Mouse (Mus musculus) T-helper 1 cell (primary cell): Measurements from ENCODE around the gene Mcidas.
"Not testable (repeated sequence)": the region's sequence is repeated elsewhere in the genome, so short reads cannot be mapped to it uniquely, and the experiment has no call there.

Experiments
- in situ Hi-C: fragments of 300-600 bp; cut with MboI, MseI; formaldehyde crosslinking; loops from one replicate; pipeline ENCODE4 v1.15.1; 2025; ENCODE audit warnings: high pct_unique_total_duplicates

Gene Mcidas

DNA sequence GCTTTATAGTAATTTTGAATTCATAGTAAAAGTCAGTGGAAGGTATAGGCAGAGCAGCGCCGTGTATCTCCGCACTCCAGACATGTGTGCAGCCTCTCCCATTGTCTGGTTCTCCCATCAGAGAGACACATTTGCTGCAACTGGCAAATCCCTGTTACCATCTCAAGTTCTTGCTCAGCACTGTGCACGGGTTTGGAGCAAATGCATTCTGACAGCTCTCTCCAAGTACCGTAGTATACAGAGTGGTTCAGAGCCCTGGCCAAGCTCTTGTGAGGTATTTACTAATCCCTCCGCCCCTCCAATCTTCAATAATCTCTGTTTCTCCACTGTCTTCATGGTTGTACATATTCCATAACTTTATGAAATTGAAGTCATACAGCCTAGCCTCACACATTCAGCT lies 19.0 kb downstream of the Mcidas start:
- in situ Hi-C loops, result no loop called here

DNA sequence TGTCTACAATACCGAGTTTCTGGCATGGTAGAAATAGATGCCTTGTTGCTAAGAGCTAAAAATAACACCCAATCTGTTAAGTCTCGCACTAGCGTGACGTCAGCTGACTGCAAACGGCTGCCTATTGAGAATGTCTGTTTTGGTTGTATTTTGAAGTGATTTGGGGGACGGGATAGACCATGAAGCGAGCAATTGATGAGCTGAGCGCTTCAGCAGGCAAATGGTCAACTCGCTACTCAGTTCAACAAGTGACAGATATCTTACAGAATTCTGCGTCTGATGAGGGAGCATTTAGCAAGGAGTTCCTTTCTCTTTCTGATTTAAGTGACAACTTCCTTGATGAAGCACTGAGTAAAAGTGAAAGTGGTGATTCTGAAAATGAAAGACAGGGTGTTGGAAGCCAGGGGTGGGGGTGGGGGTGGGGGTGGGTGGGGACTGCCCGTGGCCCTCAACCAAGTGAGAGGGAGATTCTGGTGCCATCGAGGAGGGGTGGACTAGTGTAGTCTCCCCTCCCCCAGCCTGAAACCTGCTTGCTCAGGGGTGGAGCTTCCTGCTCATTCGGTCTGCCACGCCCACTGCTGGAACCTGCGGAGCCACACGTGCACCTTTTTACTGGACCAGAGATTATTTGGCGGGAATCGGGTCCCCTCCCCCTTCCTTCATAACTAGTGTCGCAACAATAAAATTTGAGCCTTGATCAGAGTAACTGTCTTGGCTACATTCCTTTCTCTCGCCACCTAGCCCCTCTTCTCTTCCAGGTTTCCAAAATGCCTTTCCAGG lies 19.7 kb downstream of the Mcidas start:
- in situ Hi-C loops, result not testable (repeated sequence)

DNA sequence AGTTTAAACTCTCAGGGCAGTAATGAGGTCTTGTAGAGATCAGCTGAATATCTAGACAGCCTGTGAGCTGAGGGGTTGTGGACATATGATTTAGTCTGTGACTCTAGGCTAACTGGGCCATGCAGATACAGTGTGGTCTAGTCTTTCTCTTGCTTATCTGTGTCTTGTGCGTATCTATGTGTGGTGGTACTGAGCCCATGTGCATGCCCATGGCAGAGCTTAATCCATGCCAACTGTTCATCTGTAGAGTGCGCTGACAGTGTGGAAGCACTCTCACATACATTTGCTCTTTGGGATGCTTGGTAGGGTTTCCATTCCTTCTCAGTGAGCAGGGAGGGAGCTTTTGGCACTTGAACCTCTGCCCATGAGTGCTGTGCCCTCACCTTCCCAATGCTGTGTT lies 27.9 kb downstream of the Mcidas start:
- in situ Hi-C loops, result loop anchor here (10.0 kb wide), 1 partner anchor 1457 kb away; no protein-coding TSS in a partner anchor

DNA sequence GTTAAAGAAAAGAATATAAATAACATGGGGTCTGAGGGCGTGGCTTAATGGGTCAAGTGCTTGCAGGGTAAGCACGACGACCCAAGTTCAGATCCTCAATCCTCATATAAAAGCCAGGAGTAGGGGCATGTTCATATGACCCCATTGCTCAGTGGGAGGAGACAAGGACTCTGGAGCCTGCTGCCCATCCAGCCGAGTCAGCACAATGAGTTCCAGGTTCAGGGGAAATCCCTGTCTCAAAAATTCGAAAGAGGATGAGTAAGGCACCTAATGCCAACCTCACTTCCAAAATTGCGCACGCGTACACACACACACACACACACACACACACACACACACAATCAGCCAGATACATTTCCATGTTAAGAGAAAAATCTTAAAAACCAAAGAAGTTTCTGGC lies 28.8 kb downstream of the Mcidas start:
- in situ Hi-C loops, result loop anchor here (10.0 kb wide), 1 partner anchor 1458 kb away; no protein-coding TSS in a partner anchor

DNA sequence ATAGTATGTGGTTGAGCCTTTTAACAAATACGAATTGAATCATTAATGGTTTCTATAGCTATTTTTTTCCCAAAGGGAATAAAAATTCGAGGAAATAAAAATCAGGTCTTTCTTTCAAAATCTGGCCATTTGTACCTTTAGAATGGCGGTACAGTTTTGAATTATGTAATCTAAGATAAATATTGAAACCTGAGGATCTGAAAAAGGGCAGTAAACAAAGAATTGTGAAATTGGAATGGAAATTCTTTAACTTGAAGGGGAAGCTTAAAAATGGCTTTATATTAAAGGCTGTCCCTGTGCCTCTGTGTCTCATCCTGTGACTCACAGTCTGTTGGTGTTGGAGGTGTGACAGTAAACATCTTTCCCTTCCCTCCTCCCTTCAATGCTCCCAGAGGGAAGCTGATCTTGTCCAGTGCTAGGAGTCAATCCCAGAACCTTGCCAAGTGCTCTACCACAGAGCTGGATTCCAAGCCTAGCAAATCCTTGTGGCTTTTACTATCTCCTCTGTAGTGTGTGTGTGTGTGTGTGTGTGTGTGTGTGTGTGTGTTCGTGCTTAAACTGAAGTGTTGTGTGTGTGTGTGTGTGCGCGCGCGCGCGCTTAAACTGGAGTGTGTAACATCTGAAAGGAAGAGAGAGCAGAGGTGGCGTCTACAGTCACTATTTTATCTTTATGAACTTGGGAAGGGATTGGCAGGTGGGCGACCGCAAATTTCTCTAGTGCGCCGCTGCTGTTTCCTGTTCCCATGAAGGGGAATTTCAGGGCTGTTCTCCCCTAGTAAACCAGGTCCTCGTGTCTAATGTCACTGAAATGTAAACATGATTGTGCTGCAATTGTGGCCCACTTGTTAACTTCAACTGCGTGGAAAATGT lies 29.9 kb downstream of the Mcidas start:
- in situ Hi-C loops, result loop anchor here (10.0 kb wide), 1 partner anchor 1459 kb away; no protein-coding TSS in a partner anchor

DNA sequence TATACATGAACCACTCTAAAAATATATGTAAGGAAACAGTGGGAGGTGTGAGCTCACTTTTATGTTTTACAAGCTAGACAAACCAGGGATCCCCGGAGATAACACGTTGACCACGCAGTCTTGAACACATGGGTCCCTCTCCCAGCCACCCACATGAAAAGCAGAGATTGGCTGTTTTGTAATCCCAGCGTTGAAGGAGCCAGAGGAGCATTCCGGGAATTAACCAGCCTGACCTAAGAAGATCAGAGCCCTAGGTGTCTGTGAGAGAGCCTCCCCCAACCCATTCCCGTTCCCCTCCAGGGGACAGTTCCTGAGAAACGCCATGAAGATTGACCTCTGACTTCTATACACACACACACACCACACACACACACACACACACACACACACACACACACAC lies 37.7 kb downstream of the Mcidas start:
- in situ Hi-C loops, result loop anchor here (5.0 to 10.0 kb wide), 2 partner anchors 34 to 97 kb away; no protein-coding TSS in a partner anchor

DNA sequence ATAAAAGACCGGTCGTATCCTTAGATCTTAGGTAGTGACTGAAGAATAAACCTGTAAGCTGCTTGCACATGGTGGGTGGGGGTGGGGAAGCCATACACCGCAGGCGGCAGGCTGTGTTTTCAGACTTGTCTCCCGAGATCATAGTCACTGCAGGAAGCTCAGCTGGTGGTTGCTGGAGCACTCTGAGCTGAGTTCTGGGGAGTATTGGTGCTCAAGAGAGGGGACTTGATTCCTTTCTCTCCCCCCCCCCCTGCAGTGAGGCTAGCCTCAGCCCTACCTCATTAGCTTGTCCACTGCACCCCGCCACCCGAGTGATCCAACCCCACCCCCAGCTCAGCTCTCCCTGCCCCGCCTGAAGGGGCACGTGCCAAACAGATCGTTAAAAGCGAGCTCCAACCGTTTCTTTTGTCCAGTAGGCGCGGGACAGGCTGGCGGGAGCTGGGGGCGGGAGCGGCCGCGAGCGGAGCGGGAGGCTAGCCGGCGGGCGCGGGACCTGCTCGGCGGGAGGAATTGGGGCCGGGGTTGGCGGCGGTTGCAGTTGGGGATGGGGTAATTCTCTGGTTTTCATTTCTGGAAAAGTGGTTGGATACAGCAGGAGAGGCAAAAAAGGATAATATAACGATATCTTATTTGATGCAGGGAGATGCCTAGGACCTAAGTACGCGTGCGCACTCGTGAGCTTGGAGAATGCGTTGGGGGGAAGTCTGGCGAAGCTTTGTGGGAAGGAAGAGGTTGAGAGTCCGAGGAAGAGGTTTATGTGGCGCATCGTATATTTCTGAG lies 38.3 kb downstream of the Mcidas start:
- in situ Hi-C loops, result loop anchor here (5.0 to 10.0 kb wide), 2 partner anchors 35 to 97 kb away; no protein-coding TSS in a partner anchor

DNA sequence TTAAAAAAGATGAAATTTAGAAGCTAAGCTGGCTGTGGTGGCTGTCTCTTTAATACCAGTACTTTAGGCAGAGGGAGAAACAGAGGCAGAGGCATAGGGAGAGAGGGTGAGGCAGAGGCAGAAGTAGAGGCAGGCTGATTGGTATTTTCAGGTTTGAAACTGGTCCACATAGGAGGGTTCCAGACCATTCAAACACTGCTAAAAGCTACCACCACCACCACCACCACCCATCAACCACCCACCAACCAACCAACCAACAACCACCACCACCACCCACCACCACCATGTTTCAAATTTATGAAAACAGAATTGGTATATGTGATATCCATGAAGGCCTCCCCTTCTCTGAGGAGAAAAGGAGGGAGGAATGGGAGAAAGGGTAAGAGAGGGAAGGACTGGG lies 39.2 kb downstream of the Mcidas start:
- in situ Hi-C loops, result loop anchor here (5.0 to 10.0 kb wide), 2 partner anchors 36 to 98 kb away; no protein-coding TSS in a partner anchor

DNA sequence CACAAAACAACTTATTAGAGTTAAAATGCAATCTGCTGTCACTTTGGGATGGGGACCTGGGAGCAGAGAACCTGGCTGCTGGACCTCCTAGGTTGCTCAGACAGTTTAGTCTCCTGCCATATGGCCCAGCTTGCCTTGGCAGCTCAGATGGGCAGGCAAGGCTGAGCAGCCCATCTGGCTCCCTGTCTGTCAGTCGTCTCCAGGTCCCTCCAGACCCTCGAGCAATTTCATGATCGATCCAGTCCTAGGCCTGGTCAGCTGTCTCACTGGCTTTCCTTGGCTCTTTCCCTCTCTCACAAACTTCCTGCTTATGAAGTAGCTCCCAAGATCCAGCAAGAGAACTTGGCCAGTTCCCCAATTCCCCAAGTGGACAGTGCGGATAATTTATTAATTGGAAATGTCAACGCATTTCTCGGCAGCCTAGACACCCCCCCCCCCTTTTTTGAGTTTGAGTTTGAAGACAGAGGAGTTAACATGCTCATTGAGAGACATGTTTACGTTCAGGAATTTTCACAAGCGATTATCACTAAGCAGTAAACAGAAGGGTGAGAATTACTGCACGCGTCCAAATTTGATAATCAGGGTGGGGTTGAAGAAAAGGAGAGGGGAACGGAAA lies 40.7 kb downstream of the Mcidas start:
- in situ Hi-C loops, result loop anchor here (5.0 to 10.0 kb wide), 2 partner anchors 37 to 100 kb away; no protein-coding TSS in a partner anchor

DNA sequence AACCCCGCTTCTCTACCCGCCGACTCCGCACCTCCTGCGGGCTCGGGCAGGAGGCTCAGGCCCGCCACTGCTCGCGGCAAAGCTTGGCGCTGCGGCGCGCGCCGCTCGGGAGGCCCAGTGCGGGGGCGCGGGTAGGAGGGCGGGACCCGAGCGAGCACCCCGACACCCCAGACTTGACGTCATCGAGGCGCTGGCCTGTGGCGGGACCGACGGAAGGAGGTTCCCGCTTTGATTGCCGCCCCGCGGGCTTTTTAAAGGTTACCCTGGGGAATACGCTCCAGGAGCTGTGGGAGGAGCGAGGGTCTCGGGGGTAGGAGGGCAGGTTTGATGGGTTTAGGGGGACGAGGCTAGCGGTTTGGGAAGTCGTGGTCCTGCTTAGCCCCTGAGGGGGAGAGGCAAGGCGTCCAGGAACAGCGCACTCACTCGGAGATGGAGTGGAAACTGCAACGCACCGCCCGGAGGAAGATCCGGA lies 41.3 kb downstream of the Mcidas start, which contains the start of gene Cdc20b:
Gene Cdc20b, plus strand, starts transcription at position 162 of the 472 bp plus-strand sequence.
- in situ Hi-C loops, result loop anchor here (5.0 to 10.0 kb wide), 3 partner anchors 38 to 363 kb away; no protein-coding TSS in a partner anchor

DNA sequence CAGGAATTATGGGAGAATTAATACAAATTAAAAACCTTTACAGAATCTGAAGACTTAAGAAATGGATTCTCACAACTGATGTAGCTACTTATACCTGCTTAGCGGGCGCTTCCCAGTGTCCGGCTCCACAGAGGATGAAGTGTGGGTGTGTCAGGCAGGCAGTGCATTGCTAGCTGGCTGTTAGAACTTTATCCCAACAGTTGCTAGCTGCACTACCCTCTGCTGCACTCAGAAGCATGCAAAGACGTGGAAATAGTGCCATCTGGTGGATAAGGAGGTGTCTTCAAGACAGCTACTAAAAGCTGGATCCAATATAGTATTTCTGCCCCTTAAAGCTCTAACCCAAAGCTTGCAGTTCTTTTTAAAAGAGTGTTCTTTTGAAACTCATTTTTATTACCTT lies 42.2 kb downstream of the Mcidas start:
- in situ Hi-C loops, result loop anchor here (5.0 to 10.0 kb wide), 2 partner anchors 101 to 364 kb away; no protein-coding TSS in a partner anchor

DNA sequence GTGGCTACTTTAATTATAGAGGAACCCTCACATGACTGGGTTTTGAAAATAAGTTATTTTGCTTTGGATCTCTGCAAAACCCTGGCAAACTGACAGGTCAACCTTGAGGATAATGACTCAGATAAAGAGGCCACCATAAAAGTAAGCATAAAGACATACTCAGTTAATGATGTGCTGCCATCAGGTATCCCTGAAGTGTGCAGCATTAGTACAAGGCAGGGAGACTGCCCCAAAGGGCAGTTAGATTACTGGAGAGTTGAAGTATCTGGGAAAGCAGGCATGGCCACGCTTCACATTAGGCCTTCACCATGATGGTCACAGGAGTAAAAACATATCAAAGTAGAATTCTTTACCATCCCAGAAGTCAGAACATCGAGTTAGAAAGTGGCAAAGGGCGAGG lies 51.2 kb downstream of the Mcidas start:
- in situ Hi-C loops, result loop anchor here (5.0 kb wide), 2 partner anchors 77 to 212 kb away; no protein-coding TSS in a partner anchor

DNA sequence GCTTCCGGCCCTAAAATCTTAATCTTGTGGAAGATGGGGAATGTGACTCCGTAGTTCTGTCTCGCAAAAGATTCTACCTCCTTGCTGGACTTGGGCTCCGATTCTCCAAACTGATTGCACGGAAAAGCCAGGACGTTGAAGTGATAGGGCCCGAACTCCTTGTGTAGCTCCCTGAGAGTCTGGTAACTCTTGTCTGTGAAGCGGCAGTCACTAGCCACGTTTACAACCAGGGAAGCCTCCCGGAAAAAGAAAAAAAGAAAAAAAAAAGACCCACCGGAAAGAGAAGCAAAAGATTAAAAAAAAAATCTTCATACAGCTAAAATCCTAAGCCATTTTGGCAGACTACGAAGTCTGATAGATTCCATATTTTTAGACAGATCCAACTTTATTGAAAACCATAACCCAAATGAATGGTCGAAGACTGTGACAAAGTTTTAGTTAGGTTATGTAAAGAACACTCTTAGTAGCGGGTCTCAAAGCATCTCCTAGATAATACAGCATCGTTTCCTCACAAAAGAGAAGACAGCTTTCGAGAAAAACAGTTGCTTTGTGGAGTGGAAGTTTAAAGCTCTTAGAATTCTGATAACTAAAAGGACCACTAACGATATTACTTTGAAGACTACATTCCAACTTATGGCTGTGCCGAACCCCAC lies 51.9 kb downstream of the Mcidas start:
- in situ Hi-C loops, result loop anchor here (5.0 kb wide), 2 partner anchors 77 to 212 kb away; no protein-coding TSS in a partner anchor

DNA sequence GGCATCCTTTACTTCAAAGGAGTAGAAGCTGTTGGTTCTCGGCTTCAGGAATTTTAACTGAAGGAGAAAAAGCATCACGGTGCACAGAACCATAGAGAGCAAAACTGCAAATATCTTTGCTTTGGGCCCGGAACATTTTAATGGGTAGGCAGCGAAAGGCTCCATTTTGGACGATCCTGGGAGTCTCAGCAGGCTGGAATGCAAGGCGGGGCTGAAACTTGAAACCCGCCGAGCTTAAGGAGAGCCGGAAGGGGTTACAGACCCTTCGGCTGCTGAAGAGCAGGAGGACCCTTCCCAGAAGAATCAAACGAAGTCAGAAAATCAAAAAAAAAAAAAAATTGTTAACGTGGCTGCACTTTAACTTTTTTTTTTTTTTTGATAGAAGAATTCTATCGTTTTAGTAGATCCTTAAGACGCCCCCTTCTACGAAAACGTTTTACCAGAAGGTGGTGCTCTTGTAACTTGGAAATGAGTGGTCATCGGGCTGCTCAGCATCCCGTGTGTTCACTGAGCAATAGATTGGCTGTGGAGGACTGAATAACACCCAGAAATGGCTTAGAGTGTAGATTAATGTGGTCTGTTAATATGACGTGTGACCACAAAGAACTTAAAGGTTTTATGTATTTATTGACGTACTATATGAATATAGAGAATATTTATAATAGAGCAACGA lies 52.7 kb downstream of the Mcidas start, which contains the start of gene Gpx8:
Gene Gpx8, minus strand, starts transcription at position 200 of the 673 bp plus-strand sequence.
- in situ Hi-C loops, result loop anchor here (5.0 kb wide), 2 partner anchors 76 to 211 kb away; no protein-coding TSS in a partner anchor

DNA sequence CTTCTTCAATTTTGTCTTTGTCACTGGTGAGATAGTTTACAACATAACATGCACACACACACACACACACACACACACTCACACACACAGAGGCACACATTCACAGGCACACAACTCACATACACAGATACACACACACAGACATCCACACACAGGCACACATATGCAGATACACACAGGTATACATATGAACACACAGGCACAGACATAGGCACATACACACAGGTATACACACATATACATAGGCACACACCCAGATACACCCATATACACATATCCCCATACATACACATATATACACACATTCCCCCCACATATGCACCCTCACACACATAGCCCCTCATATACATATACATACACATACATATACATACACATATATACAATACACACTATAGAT lies 53.4 kb downstream of the Mcidas start:
- in situ Hi-C loops, result loop anchor here (5.0 kb wide), 2 partner anchors 75 to 210 kb away; no protein-coding TSS in a partner anchor

DNA sequence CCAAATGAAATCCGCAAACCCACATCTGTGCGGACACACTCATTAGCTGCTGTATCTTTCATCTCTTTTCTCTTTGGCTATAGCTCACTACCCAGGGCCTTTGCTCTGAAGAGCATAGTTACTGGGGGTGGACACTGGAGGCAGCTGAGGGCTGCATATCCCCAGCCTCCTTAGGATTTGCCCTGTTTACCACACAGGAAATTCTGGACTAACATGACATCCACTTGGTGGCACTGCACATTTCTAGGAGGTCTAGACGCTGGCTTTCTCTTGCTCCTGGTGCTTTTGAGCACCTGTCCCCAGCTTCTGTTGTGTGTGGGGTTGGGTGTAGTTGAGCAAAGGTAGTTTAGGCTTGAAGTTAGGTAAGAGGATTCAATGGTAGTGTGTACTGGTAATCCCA lies 54.0 kb downstream of the Mcidas start:
- in situ Hi-C loops, result loop anchor here (5.0 kb wide), 2 partner anchors 75 to 210 kb away; no protein-coding TSS in a partner anchor
